Mouse (Mus musculus) forebrain, embryonic 12.5 days (tissue): Measurements from ENCODE around the gene Stpg2. TPM values are rescaled to one million over a fixed set of nuclear protein-coding genes. Genes with fewer than 3 reads are reported as not detected.
"Not testable (repeated sequence)": the region's sequence is repeated elsewhere in the genome, so short reads cannot be mapped to it uniquely, and the experiment has no call there.

Experiments
- ATAC-seq: fragments of 200-750 bp; cut with Nextera tagmentation; 2 replicates; pipeline ENCODE4 v1.8.0; 2017; ENCODE audit warnings: moderate TSS enrichment; ENCODE audit not compliant: low FRiP score
- H3K27ac ChIP-seq: fragments of 300-500 bp; sonication (generic); 2 replicates; pipeline ENCODE4 v1.5.1; 2016; ENCODE audit warnings: mild to moderate bottlenecking
- H3K27me3 ChIP-seq: fragments of 300-500 bp; sonication (generic); 2 replicates; pipeline ENCODE4 v1.6.1; 2016; ENCODE audit warnings: mild to moderate bottlenecking
- H3K36me3 ChIP-seq: fragments of 300-500 bp; sonication (generic); replicated peaks from 2 replicates; pipeline ENCODE4 v1.6.1; 2016; ENCODE audit warnings: mild to moderate bottlenecking
- H3K4me1 ChIP-seq: fragments of 300-500 bp; sonication (generic); 2 replicates; pipeline ENCODE4 v1.6.1; 2016
- H3K4me2 ChIP-seq: fragments of 300-500 bp; sonication (generic); 2 replicates; pipeline ENCODE4 v1.6.1; 2016; ENCODE audit warnings: mild to moderate bottlenecking, moderate library complexity
- H3K4me3 ChIP-seq: fragments of 300-500 bp; sonication (generic); replicated peaks from 2 replicates; pipeline ENCODE4 v1.5.1; 2016; ENCODE audit warnings: mild to moderate bottlenecking
- H3K9ac ChIP-seq: fragments of 300-500 bp; sonication (generic); 2 replicates; pipeline ENCODE4 v1.6.1; 2016; ENCODE audit warnings: mild to moderate bottlenecking
- H3K9me3 ChIP-seq: fragments of 300-500 bp; sonication (generic); 2 replicates; pipeline ENCODE4 v1.6.1; 2016
- WGBS: fragments of 180-500 bp; shearing (Covaris S2); methylation state at CpG from one replicate; pipeline ENCODE4 v1.1.7; 2016; 5-methylcytosine and 5-hydroxymethylcytosine counted together
- polyA plus RNA-seq: library from polyadenylated mRNA; unstranded; fragments of >200 nt; fragmentation: Nextera tagmentation; extraction: Ambion mirVana; gene quantifications from 2 replicates; pipeline ENCODE4 v1.2.1, GENCODE M21; 2016

Gene Stpg2
- polyA plus RNA-seq, 1 experiment from 2014 or later: 0.23 TPM

DNA sequence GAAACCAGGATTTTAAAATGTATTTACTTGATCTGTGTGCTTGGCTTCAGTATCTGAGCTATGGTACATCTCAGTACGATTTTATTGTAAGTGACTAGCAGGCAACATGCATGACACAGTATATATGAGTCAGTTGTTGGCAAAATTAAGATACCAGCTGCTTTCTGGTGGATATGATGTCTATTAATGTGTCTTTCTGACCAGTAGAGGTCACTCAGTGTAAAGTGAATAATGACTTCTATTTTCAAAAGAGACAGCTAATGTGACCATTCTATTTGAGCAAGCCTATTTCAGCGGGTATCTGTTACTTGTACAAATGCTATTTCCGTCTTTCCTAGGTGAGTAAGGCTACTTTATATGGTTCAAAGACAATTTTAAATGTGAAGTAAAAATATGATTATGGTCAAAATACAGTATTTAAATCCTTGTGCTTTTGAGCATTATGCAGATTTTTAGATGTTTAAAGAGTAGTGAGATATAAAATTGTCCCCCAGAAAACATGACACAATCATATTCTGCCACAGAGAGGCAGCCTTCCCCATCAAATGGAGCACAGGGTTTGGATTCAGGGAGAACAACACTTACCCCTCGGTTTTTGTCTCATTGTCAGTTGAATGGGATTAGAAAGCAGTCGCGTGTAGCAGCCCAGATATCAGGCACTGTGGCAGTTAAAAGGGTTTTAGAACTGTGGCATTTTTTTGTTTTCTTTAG is 303.9 kb downstream of the Stpg2 start:
- ATAC-seq: peak; percentile 83
- Histone ChIP-seq H3K9ac (no peak overlapping the region), H3K4me3 (no peak overlapping the region), H3K9me3 (no peaks in the 10 kb centered on the region), H3K36me3 (no peaks in the 10 kb centered on the region), H3K27ac (no peak overlapping the region), H3K4me2 (no peak overlapping the region), H3K4me1 (no peaks in the 10 kb centered on the region), H3K27me3 (no peaks in the 10 kb centered on the region)
- 28% methylated on average over 6 of the region's 6 CpGs for WGBS

DNA sequence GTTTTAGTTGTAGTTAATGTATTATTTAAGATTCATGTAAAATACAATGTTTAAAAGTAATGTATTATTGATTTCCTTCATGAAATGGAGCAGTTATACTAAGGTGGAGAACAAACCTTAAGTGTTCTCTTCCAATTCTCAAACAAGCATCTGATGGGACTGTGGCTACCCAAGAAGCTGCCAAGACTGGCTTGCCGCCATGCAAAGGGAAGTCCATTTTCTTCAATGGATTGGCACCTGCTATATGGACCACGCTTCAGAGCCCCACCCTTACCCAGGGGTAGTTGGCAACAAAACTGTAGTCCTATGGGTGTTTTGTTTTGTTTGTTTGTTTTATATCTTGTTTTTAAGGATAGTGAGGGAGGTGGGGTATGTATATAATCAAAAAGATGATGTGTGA is 373.0 kb downstream of the Stpg2 start:
- no peaks in the 10 kb centered on the region for H3K4me1 ChIP-seq
- no peaks in the 10 kb centered on the region for H3K36me3 ChIP-seq
- H3K4me2 ChIP-seq: no peak overlapping the region
- no peak overlapping the region for H3K4me3 ChIP-seq
- H3K9me3 ChIP-seq: no peaks in the 10 kb centered on the region
- no peak overlapping the region for H3K27ac ChIP-seq
- H3K27me3 ChIP-seq: no peaks in the 10 kb centered on the region
- no peak for ATAC-seq
- no peak overlapping the region for H3K9ac ChIP-seq
- WGBS: 92% methylated on average over 2 of the region's 2 CpGs

DNA sequence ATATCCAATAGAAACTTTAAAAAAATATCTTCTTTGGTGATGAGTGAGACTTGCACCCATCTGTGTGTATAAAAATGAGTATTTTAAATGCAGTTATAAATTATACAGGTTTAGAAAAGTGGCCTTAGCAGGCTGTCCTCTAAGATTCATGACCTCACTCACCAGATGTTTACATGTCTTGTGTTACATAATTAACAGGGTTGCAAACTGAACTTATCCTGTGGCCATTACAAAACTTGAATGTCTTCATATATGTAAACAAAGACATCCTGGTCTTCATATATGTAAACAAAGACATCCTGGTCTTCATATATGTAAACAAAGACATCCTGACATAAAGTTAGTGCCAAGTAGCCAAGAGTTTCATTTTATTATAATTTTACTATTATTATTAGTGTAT is 375.8 kb downstream of the Stpg2 start:
- no peaks in the 10 kb centered on the region for H3K27me3 ChIP-seq
- H3K9me3 ChIP-seq: no peaks in the 10 kb centered on the region
- ATAC-seq: no peak
- H3K4me3 ChIP-seq: no peak overlapping the region
- no peak overlapping the region for H3K9ac ChIP-seq
- H3K36me3 ChIP-seq: no peaks in the 10 kb centered on the region
- no peak overlapping the region for H3K27ac ChIP-seq
- no peak overlapping the region for H3K4me2 ChIP-seq
- H3K4me1 ChIP-seq: no peaks in the 10 kb centered on the region

DNA sequence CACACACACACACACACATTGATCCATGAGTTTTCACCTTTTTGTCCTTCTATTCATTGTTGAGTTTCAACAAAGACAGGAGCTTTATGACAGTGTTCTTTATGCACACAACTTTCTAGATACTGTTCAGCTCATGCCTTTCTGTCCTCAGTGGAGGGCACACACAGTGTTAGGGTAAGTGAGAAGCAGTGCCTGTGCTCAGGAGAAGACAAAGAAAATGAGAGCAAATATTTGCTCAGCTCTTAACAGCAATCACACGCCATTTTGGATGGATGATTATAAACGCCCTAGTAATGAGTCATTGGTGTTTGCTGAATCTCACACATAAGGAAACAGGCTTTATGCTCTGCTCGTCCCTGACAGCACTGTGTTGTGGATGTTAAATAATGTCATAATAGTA is 394.0 kb downstream of the Stpg2 start:
- Histone ChIP-seq H3K9me3 (no peaks in the 10 kb centered on the region), H3K27ac (no peak overlapping the region), H3K4me1 (no peaks in the 10 kb centered on the region), H3K4me2 (no peak overlapping the region), H3K27me3 (no peaks in the 10 kb centered on the region), H3K4me3 (no peak overlapping the region), H3K9ac (no peak overlapping the region), H3K36me3 (no peaks in the 10 kb centered on the region)
- 89% methylated on average over 3 of the region's 3 CpGs for whole genome bisulfite sequencing
- ATAC-seq: no peak

DNA sequence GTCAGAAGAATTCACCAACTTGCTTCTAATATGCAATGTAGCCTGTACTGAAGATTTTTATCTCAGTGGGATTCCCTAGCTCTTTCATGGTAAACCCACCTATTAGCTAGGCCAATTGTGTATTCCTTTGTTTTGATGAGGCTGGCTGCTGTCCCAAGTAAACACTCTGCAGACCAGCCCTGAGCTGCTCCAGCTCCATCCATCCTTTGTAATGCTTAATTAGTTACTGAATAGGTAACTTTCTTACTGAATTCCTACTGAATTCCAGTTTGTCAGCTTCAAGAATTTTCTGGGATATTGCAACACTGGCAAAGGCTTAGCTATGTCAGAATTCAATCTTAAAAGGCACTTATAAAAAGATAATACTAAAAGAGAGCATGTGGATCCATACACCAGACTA is 402.8 kb downstream of the Stpg2 start:
- H3K4me2 ChIP-seq, H3K27ac ChIP-seq, H3K9ac ChIP-seq, H3K9me3 ChIP-seq, H3K27me3 ChIP-seq, H3K4me3 ChIP-seq, ATAC-seq, H3K36me3 ChIP-seq, H3K4me1 ChIP-seq: not testable (repeated sequence)

DNA sequence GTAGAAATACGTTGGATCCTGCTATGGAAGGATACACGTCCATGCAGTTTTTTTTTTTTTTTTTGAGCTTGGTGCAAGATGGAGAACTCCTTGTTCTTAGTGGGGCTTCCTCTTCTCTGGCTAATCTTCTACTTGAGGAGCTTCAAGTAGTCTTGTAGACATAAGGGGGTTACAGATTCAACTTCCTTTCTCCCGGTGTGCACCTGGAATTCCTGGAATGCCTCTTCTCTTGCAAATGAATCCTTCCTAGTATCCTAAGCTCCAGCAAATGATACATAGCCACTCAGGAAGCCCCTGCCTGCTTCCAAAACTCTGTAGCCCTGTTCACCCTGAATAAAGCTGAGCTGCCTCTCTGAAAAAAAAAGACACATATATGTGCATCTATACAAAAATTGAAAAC is 409.1 kb downstream of the Stpg2 start:
- H3K4me3 ChIP-seq: no peak overlapping the region
- H3K36me3 ChIP-seq: no peaks in the 10 kb centered on the region
- H3K27me3 ChIP-seq: no peaks in the 10 kb centered on the region
- WGBS: 62% methylated on average over 3 of the region's 3 CpGs
- no peak for ATAC-seq
- no peak overlapping the region for H3K27ac ChIP-seq
- no peaks in the 10 kb centered on the region for H3K9me3 ChIP-seq
- no peaks in the 10 kb centered on the region for H3K4me1 ChIP-seq
- no peak overlapping the region for H3K9ac ChIP-seq
- H3K4me2 ChIP-seq: no peak overlapping the region

DNA sequence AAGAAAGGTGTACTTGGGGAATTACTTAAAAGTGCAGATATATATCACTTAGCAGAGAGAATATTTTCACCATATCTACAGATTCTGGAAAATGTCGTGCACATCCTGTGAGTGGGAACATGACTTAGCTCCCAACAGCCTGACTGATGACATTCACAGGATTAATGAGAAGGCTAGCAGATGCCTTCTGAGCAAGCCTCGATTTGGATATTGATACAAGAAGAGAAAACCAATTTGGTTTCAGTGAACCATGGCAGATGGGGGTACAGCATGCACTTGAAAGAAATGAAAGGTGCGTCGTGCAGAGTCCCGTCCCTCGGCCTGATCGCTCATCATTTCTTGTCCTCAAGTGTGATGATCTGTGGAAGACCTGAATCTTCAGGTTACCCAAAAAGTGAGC is 410.3 kb downstream of the Stpg2 start:
- no peaks in the 10 kb centered on the region for H3K27me3 ChIP-seq
- H3K4me3 ChIP-seq: no peak overlapping the region
- H3K36me3 ChIP-seq: no peaks in the 10 kb centered on the region
- ATAC-seq: no peak
- H3K27ac ChIP-seq: no peak overlapping the region
- no peak overlapping the region for H3K4me2 ChIP-seq
- no peaks in the 10 kb centered on the region for H3K9me3 ChIP-seq
- H3K9ac ChIP-seq: no peak overlapping the region
- 92% methylated on average over 7 of the region's 7 CpGs for WGBS
- H3K4me1 ChIP-seq: no peaks in the 10 kb centered on the region

DNA sequence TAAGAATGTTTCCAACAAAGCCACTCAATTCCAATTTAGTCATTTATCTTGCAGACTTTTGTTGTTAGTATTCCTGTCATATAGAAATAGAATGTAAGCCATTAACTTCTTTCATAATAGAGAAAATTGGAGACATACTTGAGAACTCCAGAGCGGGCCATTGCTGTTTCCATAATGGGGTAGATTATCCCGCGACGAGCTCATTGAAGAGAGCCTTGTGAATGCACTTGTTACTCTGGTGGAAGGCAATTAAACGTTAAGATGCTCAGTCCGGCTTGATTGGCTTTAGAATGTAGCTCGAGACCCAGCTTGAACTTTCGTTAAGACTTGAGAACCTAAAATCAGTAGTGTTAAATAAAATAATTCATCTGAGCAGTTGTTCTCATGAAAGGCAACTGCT is 432.4 kb downstream of the Stpg2 start:
- H3K4me2 ChIP-seq: no peak overlapping the region
- no peaks in the 10 kb centered on the region for H3K4me1 ChIP-seq
- no peak overlapping the region for H3K27ac ChIP-seq
- 21% methylated on average over 8 of the region's 8 CpGs for WGBS
- H3K4me3 ChIP-seq: no peak overlapping the region
- ATAC-seq: peak; percentile 53; the same call in 1 of the 2 replicates
- no peaks in the 10 kb centered on the region for H3K27me3 ChIP-seq
- H3K36me3 ChIP-seq: no peaks in the 10 kb centered on the region
- H3K9ac ChIP-seq: no peak overlapping the region
- H3K9me3 ChIP-seq: no peaks in the 10 kb centered on the region

DNA sequence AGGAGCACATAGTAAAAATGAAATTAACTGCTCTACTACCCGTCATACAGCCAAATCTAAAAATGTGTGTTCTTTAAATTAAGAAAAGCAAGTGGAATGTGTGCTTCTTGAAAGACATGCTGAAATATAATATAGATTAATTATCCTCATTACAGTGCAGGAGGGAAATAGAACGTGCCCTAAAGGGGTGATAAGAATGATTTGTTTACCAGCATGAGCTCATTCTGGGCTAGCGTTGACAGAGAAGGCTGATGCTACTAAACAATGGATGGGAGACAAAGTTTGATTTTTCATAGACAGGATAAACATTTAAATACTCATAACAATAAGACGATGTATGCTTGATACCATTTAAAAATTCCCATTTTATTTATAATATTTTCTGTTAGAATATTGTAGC is 446.0 kb downstream of the Stpg2 start:
- no peak overlapping the region for H3K27ac ChIP-seq
- 79% methylated on average over 4 of the region's 4 CpGs for WGBS
- no peak overlapping the region for H3K9ac ChIP-seq
- no peaks in the 10 kb centered on the region for H3K4me1 ChIP-seq
- no peaks in the 10 kb centered on the region for H3K36me3 ChIP-seq
- H3K27me3 ChIP-seq: no peaks in the 10 kb centered on the region
- no peak overlapping the region for H3K4me2 ChIP-seq
- no peak for ATAC-seq
- no peak overlapping the region for H3K4me3 ChIP-seq
- H3K9me3 ChIP-seq: no peaks in the 10 kb centered on the region

DNA sequence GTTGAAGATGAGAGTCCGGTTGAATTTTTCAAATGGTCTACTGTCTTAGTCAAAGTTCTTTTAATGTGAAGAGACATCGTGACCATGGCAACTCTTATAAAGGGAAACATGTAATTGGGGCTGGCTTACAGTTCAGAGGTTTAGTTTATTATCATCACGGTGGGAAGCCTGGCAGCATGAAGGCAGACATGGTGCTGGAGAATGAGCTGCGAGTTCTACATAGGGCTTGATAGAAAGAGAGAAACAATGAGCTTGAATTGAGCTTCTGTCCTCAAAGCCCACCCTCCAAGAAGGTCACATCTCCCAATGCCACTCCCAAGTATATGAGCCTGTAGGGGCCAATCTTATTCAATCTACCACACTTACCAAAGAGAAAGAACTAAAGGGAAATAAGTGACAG is 453.9 kb downstream of the Stpg2 start:
- H3K9ac ChIP-seq: no peak overlapping the region
- H3K4me1 ChIP-seq: no peaks in the 10 kb centered on the region
- WGBS: 54% methylated on average over 4 of the region's 4 CpGs
- H3K36me3 ChIP-seq: no peaks in the 10 kb centered on the region
- H3K4me2 ChIP-seq: no peak overlapping the region
- H3K27ac ChIP-seq: no peak overlapping the region
- H3K27me3 ChIP-seq: no peaks in the 10 kb centered on the region
- no peaks in the 10 kb centered on the region for H3K9me3 ChIP-seq
- peak; percentile 60; the same call in 1 of the 2 replicates for ATAC-seq
- H3K4me3 ChIP-seq: no peak overlapping the region

DNA sequence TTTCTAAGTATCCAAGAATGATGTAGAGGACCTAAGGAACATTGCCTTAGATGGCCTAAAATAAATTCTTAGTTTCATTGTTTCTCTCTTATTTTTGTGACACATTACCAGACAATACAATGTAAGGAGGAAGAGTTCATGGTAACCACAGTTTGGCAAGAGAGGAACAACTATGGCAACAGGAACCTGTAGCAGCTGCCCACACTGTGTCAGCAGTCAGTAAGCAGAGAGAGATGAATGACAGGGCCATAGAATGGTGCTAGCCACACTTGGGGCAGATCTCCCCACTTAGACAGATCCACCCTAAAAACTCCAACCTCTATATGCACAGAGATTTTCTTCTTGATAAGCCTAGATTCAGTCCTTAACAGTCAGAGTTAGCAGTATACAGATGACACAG is 456.7 kb downstream of the Stpg2 start:
- Histone ChIP-seq H3K9me3 (no peaks in the 10 kb centered on the region), H3K4me3 (no peak overlapping the region), H3K4me2 (no peak overlapping the region), H3K4me1 (no peaks in the 10 kb centered on the region), H3K36me3 (no peaks in the 10 kb centered on the region), H3K27me3 (no peaks in the 10 kb centered on the region), H3K9ac (no peak overlapping the region), H3K27ac (no peak overlapping the region)
- no peak for ATAC-seq

DNA sequence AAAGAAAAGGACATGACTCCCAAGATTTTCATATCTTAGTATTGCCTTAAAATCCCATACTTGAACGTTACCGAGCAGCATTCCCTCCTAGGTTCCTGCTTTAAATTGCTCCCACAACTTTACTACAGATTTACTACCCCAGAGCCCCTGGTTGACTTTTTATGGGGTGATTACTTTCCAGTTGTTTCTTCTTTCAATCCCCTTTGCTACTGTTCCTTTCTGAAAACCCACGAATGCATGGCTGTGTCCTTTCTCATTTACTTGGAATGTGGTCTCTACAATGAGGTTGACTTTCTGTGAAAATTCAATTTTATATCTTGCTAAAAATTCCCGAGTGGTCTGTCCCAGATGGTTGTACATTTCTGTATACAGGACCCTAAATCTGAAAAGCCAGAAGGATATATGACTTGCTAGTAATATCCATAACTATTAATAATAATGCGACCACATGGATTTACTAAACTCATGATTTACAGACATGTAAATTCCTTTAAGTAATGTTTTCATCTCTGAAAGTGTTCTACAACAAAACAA is 458.3 kb downstream of the Stpg2 start:
- Histone ChIP-seq H3K4me1 (no peaks in the 10 kb centered on the region), H3K9ac (no peak overlapping the region), H3K4me2 (no peak overlapping the region), H3K27me3 (no peaks in the 10 kb centered on the region), H3K9me3 (no peaks in the 10 kb centered on the region), H3K27ac (no peak overlapping the region), H3K36me3 (no peaks in the 10 kb centered on the region), H3K4me3 (no peak overlapping the region)
- ATAC-seq: no peak
- WGBS: 87% methylated on average over 5 of the region's 5 CpGs

DNA sequence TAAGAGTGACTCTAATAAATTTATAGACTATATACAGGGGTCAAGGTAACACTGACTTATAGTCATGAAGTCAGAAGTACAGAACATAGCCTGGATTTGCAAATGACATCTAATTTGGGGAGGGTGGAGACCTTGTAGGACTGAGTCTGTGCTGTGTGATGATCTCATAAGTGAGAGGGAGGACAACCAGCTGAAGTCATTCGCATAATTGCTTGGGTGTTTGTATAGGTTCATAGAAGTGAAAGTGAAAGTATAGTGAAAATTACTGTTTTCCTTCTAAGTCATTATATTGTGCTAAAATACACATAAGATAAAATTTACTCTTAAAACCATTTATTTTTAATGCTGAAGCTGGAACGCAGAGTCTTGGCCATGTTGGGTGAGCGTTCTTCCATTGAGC is 459.6 kb downstream of the Stpg2 start:
- ATAC-seq: no peak
- 93% methylated on average over 3 of the region's 3 CpGs for WGBS
- H3K9me3 ChIP-seq: no peaks in the 10 kb centered on the region
- H3K4me1 ChIP-seq: no peaks in the 10 kb centered on the region
- H3K9ac ChIP-seq: no peak overlapping the region
- no peaks in the 10 kb centered on the region for H3K27me3 ChIP-seq
- H3K4me3 ChIP-seq: no peak overlapping the region
- no peak overlapping the region for H3K4me2 ChIP-seq
- H3K36me3 ChIP-seq: no peaks in the 10 kb centered on the region
- no peak overlapping the region for H3K27ac ChIP-seq
